Mouse (Mus musculus): Measurements from ENCODE around the gene Pld4. TPM values are rescaled to one million over a fixed set of nuclear protein-coding genes. Genes with fewer than 3 reads are reported as not detected.
A peak's percentile ranks its signal among the peaks of the same experiment; 100 is the strongest.

Pld4 gene
- polyA plus RNA-seq, 2 experiments, result 13.3 to 14.7 TPM

DNA sequence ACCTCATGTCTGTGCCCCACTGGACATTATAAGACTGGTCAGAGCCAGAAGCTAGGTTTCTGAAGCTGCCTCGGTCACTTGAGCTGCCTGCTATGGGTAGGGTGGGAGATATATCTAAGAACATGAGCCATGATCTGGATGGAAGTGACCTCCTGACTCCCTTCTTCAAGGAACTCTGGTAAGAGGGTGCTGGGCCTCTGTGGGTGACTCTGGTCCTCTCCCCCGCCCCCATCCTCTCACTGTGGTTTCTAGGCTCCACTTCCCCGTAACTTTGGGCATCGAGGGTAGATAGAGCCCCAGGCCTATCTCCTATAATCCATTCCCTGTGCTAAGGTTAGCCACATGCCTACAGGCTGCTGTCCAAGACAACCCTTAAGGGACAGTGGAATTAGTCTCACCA, 956 bp downstream of the Pld4 start:
- WGBS (ENCODE audit: insufficient replicate concordance), result 25% methylated on average over 4 of the region's 4 CpGs
- H3K4me3 ChIP-seq (ENCODE audit: insufficient read depth in 1 of 2, low read depth in 2 of 2, low read length in 2 of 2), result peak overlapping the region in 1 of 2 experiments; percentile 13; a peak in 1 of 4 replicates
- H3K27me3 ChIP-seq (ENCODE audit: control insufficient read depth, insufficient read depth, low read length), result no peaks in the 10 kb centered on the region
- no peak for TF ChIP-seq CTCF (IDR thresholded peaks at IDR 0.05; ENCODE audit: low read depth)
- no peak for TF ChIP-seq EP300 (IDR thresholded peaks at IDR 0.05; ENCODE audit: low read depth)
- no peaks in the 10 kb centered on the region for H3K9me3 ChIP-seq (ENCODE audit: control insufficient read depth, low read length)
- H3K4me1 ChIP-seq (replicated peaks; ENCODE audit: control insufficient read depth in 2 of 2, insufficient read depth in 2 of 2, low read length in 1 of 2), result no peaks in the 10 kb centered on the region
- no peak overlapping the region for H3K27ac ChIP-seq
- DNase-seq (ENCODE audit: low read depth in 3 of 3, low spot score in 3 of 3), result no peak
- ATAC-seq (ENCODE audit: insufficient read depth), result no peak
- H3K9ac ChIP-seq (replicated peaks), result no peak overlapping the region
- no peaks in the 10 kb centered on the region for H3K36me3 ChIP-seq (replicated peaks; ENCODE audit: control insufficient read depth, insufficient read depth, low read depth)
- no peak overlapping the region for H3K4me2 ChIP-seq (ENCODE audit: low read depth)

GRCm38 (mm10) chr12:112762018-112762417, 1.6 kb downstream of the Pld4 start:
- Histone ChIP-seq H3K36me3 (replicated peaks; ENCODE audit: control insufficient read depth, insufficient read depth, low read depth) (no peaks in the 10 kb centered on the region), H3K9ac (replicated peaks) (no peak overlapping the region), H3K4me3 (ENCODE audit: insufficient read depth in 1 of 2, low read depth in 2 of 2, low read length in 2 of 2) (0 out of 4 replicates have a peak overlapping the region, but pooled peaks of 1 of the 2 experiments have one; percentile 13), H3K4me1 (replicated peaks; ENCODE audit: control insufficient read depth in 2 of 2, insufficient read depth in 2 of 2, low read length in 1 of 2) (no peaks in the 10 kb centered on the region), H3K27me3 (ENCODE audit: control insufficient read depth, insufficient read depth, low read length) (no peaks in the 10 kb centered on the region), H3K27ac (no peak overlapping the region), H3K9me3 (ENCODE audit: control insufficient read depth, low read length) (no peaks in the 10 kb centered on the region), H3K4me2 (ENCODE audit: low read depth) (no peak overlapping the region)
- WGBS (ENCODE audit: insufficient replicate concordance), result 49% methylated on average over 3 of the region's 3 CpGs
- no peak for ATAC-seq (ENCODE audit: insufficient read depth)
- TF ChIP-seq CTCF (IDR thresholded peaks at IDR 0.05; ENCODE audit: low read depth), result no peak
- DNase-seq (ENCODE audit: low read depth in 3 of 3, low spot score in 3 of 3), result no peak

- no peak for ATAC-seq (ENCODE audit: insufficient read depth)
- Histone ChIP-seq H3K9ac (replicated peaks) (no peak overlapping the region), H3K4me3 (ENCODE audit: insufficient read depth in 1 of 2, low read depth in 2 of 2, low read length in 2 of 2) (no peak overlapping the region), H3K4me2 (ENCODE audit: low read depth) (no peak overlapping the region), H3K9me3 (ENCODE audit: control insufficient read depth, low read length) (no peaks in the 10 kb centered on the region), H3K4me1 (replicated peaks; ENCODE audit: control insufficient read depth in 2 of 2, insufficient read depth in 2 of 2, low read length in 1 of 2) (no peaks in the 10 kb centered on the region), H3K27me3 (ENCODE audit: control insufficient read depth, insufficient read depth, low read length) (no peaks in the 10 kb centered on the region), H3K27ac (no peak overlapping the region), H3K36me3 (replicated peaks; ENCODE audit: control insufficient read depth, insufficient read depth, low read depth) (no peaks in the 10 kb centered on the region)
- WGBS (ENCODE audit: insufficient replicate concordance), result 61% methylated on average over 4 of the region's 4 CpGs
- DNase-seq (ENCODE audit: low read depth in 3 of 3, low spot score in 3 of 3), result no peak
- TF ChIP-seq EP300 (IDR thresholded peaks at IDR 0.05; ENCODE audit: low read depth) (no peak), CTCF (IDR thresholded peaks at IDR 0.05; ENCODE audit: low read depth) (no peak)
These were observed 2.7 kb downstream of the Pld4 start for GRCm38 (mm10) chr12:112763176-112763575.

DNA sequence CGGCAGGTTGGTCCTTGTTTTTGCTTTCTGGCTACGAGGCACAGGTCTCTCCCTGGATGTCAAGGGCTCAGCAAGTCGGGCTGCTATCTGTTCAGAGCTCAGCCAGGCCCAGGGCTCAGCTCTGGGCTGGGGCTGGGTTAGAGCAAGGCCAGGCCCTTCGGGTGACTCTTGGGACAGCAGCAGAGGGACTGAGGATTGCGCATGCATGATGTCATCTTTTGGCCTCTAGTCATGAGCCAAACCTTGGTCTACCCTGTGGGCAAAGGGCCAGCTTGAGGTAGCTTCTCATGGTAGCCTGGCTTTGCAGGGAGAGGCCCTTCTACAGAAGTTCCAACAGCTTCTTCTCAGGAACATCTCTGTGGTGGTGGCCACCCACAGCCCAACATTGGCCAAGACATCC, 3.7 kb downstream of the Pld4 start:
- no peak overlapping the region for H3K27ac ChIP-seq
- TF ChIP-seq CTCF (IDR thresholded peaks at IDR 0.05; ENCODE audit: low read depth) (no peak), EP300 (IDR thresholded peaks at IDR 0.05; ENCODE audit: low read depth) (no peak)
- H3K4me1 ChIP-seq (replicated peaks; ENCODE audit: control insufficient read depth in 2 of 2, insufficient read depth in 2 of 2, low read length in 1 of 2), result no peaks in the 10 kb centered on the region
- H3K9me3 ChIP-seq (ENCODE audit: control insufficient read depth, low read length), result no peaks in the 10 kb centered on the region
- no peak overlapping the region for H3K9ac ChIP-seq (replicated peaks)
- DNase-seq (ENCODE audit: low read depth in 3 of 3, low spot score in 3 of 3), result no peak
- H3K4me2 ChIP-seq (ENCODE audit: low read depth), result no peak overlapping the region
- 49% methylated on average over 5 of the region's 5 CpGs for WGBS (ENCODE audit: insufficient replicate concordance)
- H3K36me3 ChIP-seq (replicated peaks; ENCODE audit: control insufficient read depth, insufficient read depth, low read depth), result no peaks in the 10 kb centered on the region
- H3K4me3 ChIP-seq (ENCODE audit: insufficient read depth in 1 of 2, low read depth in 2 of 2, low read length in 2 of 2), result no peak overlapping the region
- no peaks in the 10 kb centered on the region for H3K27me3 ChIP-seq (ENCODE audit: control insufficient read depth, insufficient read depth, low read length)
- no peak for ATAC-seq (ENCODE audit: insufficient read depth)

- Histone ChIP-seq H3K9me3 (ENCODE audit: control insufficient read depth, low read length) (no peaks in the 10 kb centered on the region), H3K4me3 (ENCODE audit: insufficient read depth in 1 of 2, low read depth in 2 of 2, low read length in 2 of 2) (no peak overlapping the region), H3K9ac (replicated peaks) (no peak overlapping the region), H3K4me2 (ENCODE audit: low read depth) (no peak overlapping the region), H3K27me3 (ENCODE audit: control insufficient read depth, insufficient read depth, low read length) (no peaks in the 10 kb centered on the region), H3K4me1 (replicated peaks; ENCODE audit: control insufficient read depth in 2 of 2, insufficient read depth in 2 of 2, low read length in 1 of 2) (no peaks in the 10 kb centered on the region), H3K27ac (no peak overlapping the region), H3K36me3 (replicated peaks; ENCODE audit: control insufficient read depth, insufficient read depth, low read depth) (no peaks in the 10 kb centered on the region)
- ATAC-seq (ENCODE audit: insufficient read depth) (no peak), DNase-seq (ENCODE audit: low read depth in 3 of 3, low spot score in 3 of 3) (no peak)
- WGBS (ENCODE audit: insufficient replicate concordance), result 57% methylated on average over 7 of the region's 7 CpGs
- TF ChIP-seq CTCF (IDR thresholded peaks at IDR 0.05; ENCODE audit: low read depth) (no peak), EP300 (IDR thresholded peaks at IDR 0.05; ENCODE audit: low read depth) (no peak)
These were observed 4.5 kb downstream of the Pld4 start for GRCm38 (mm10) chr12:112764991-112765390.
